Mouse (Mus musculus) olfactory bulb, adult 2 months (tissue): ENCODE results near the gene Mvd. TPM values are rescaled to one million over a fixed set of nuclear protein-coding genes. Genes with fewer than 3 reads are reported as not detected.

ENCODE experiments used
- H3K27ac ChIP-seq: fragments of 200-500 bp; 2 replicates; pipeline ENCODE4 v1.5.1; 2012; ENCODE audit warnings: low read depth, low read length; ENCODE audit not compliant: insufficient read depth
- H3K4me1 ChIP-seq: fragments of 200-500 bp; 2 replicates; pipeline ENCODE4 v1.6.1; 2012; ENCODE audit warnings: low read length; ENCODE audit not compliant: control insufficient read depth, insufficient read depth
- H3K4me3 ChIP-seq: fragments of 200-500 bp; 2 replicates; pipeline ENCODE4 v1.5.1; 2012; ENCODE audit warnings: mild to moderate bottlenecking, low read depth, low read length, moderate library complexity; ENCODE audit not compliant: insufficient read depth
- CTCF ChIP-seq: fragments of 200-500 bp; IDR thresholded peaks from 2 replicates; pipeline ENCODE4 v1.5.1; 2012; ENCODE audit warnings: low read depth, mild to moderate bottlenecking, low read length, moderate library complexity; ENCODE audit not compliant: insufficient read depth
- POLR2A ChIP-seq: fragments of 200-500 bp; IDR thresholded peaks from 2 replicates; pipeline ENCODE4 v1.6.1; 2012; ENCODE audit warnings: mild to moderate bottlenecking, low read depth, low read length, moderate library complexity; ENCODE audit not compliant: insufficient read depth
- WGBS: fragments of 180-500 bp; shearing (Covaris S2); methylation state at CpG from one replicate; pipeline ENCODE4 v1.1.7; 2018; 5-methylcytosine and 5-hydroxymethylcytosine counted together
- polyA plus RNA-seq: library from polyadenylated mRNA; stranded (reverse); fragments of >200 nt; gene quantifications from 2 replicates; pipeline ENCODE4 v1.2.4, GENCODE M21; 2012; ENCODE audit warnings: low replicate concordance; ENCODE audit not compliant: missing spikeins, insufficient read depth, insufficient read length

Gene Mvd
- not detected in 2 replicates for polyA plus RNA-seq

- TF ChIP-seq POLR2A: peak; percentile 93
- no peak for TF ChIP-seq CTCF
- H3K27ac ChIP-seq: peak within 1 kb of the TSS; percentile 85
- under 1% methylated on average over 47 of the region's 47 CpGs for WGBS
- H3K4me3 ChIP-seq: peak within 1 kb of the TSS; percentile 78
- H3K4me1 ChIP-seq: peaks cover 9% of the 10 kb centered on the region
Measured at GRCm38 (mm10) chr8:122443262-122444006, at the start of gene Mvd. TSS of gene Mvd (minus strand) at chr8:122443422.

- WGBS: 86% methylated on average over 9 of the region's 9 CpGs
- H3K4me3 ChIP-seq: no peak overlapping the region
- no peak for TF ChIP-seq CTCF
- TF ChIP-seq POLR2A: no peak
Measured at GRCm38 (mm10) chr8:122488387-122488786, 45.2 kb upstream of the Mvd start.

GRCm38 (mm10) chr8:122484831-122485230, 41.6 kb upstream of the Mvd start:
- WGBS: 88% methylated on average over 12 of the region's 12 CpGs
- Histone ChIP-seq H3K4me1 (no peaks in the 10 kb centered on the region), H3K4me3 (no peak overlapping the region), H3K27ac (no peak overlapping the region)
- TF ChIP-seq CTCF (no peak), POLR2A (no peak)

More at GRCm38 (mm10) chr8:122488387-122488786, 45.2 kb upstream of the Mvd start:
- Histone ChIP-seq H3K4me1 (no peaks in the 10 kb centered on the region), H3K27ac (no peak overlapping the region)

GRCm38 (mm10) chr8:122483877-122484276, 40.7 kb upstream of the Mvd start:
- no peak overlapping the region for H3K4me3 ChIP-seq
- no peak for TF ChIP-seq POLR2A
- TF ChIP-seq CTCF: no peak
- H3K27ac ChIP-seq: no peak overlapping the region
- no peaks in the 10 kb centered on the region for H3K4me1 ChIP-seq
- 96% methylated on average over 7 of the region's 7 CpGs for WGBS

GRCm38 (mm10) chr8:122482448-122482847, 39.2 kb upstream of the Mvd start:
- no peak overlapping the region for H3K27ac ChIP-seq
- H3K4me3 ChIP-seq: no peak overlapping the region
- 91% methylated on average over 8 of the region's 8 CpGs for WGBS
- TF ChIP-seq CTCF (no peak), POLR2A (no peak)
- H3K4me1 ChIP-seq: no peaks in the 10 kb centered on the region

GRCm38 (mm10) chr8:122475580-122476320, 32.5 kb upstream of the Mvd start, which contains the start of the genes Rnf166 and Ctu2:
TSS of gene Rnf166 (minus strand) at chr8:122476064.
TSS of gene Ctu2 (plus strand) at chr8:122476143.
- H3K4me3 ChIP-seq: peak within 1 kb of the TSS; percentile 92
- under 1% methylated on average over 103 of the region's 103 CpGs for WGBS
- TF ChIP-seq POLR2A: peak; percentile 61; the same call in 1 of the 2 replicates
- no peak for TF ChIP-seq CTCF
- peak within 1 kb of the TSS; percentile 49; the same call in 1 of the 2 replicates for H3K27ac ChIP-seq
- peaks cover 24% of the 10 kb centered on the region for H3K4me1 ChIP-seq

- TF ChIP-seq POLR2A (no peak), CTCF (no peak)
- peak overlapping the region; percentile 49; the same call in 1 of the 2 replicates for H3K27ac ChIP-seq
- WGBS: 2% methylated on average over 16 of the region's 16 CpGs
- H3K4me3 ChIP-seq: peak overlapping the region; percentile 92
- H3K4me1 ChIP-seq: peaks cover 24% of the 10 kb centered on the region
Measured at GRCm38 (mm10) chr8:122474951-122475560, 31.8 kb upstream of the Mvd start.

GRCm38 (mm10) chr8:122473911-122474421, 30.7 kb upstream of the Mvd start:
- no peak for TF ChIP-seq CTCF
- WGBS: 85% methylated on average over 8 of the region's 8 CpGs
- no peak overlapping the region for H3K4me3 ChIP-seq

More at GRCm38 (mm10) chr8:122473911-122474421, 30.7 kb upstream of the Mvd start:
- peaks cover 24% of the 10 kb centered on the region for H3K4me1 ChIP-seq
- no peak overlapping the region; the same call in 1 of the 2 replicates for H3K27ac ChIP-seq
